Mouse (Mus musculus) stomach, postnatal 0 days (tissue): Measurements from ENCODE around the gene Hoxc11. TPM values are rescaled to one million over a fixed set of nuclear protein-coding genes. Genes with fewer than 3 reads are reported as not detected.

ENCODE experiments used
- ATAC-seq: fragments of 200-750 bp; cut with Nextera tagmentation; 2 replicates; pipeline ENCODE4 v1.8.0; 2017; ENCODE audit not compliant: low FRiP score, low TSS enrichment
- DNase-seq: peaks from one replicate; pipeline ENCODE4 v3.0.0-alpha.2; 2016; ENCODE audit warnings: low spot score
- H3K27ac ChIP-seq: fragments of 300-500 bp; sonication (generic); replicated peaks from 2 replicates; pipeline ENCODE4 v1.5.1; 2014; ENCODE audit warnings: mild to moderate bottlenecking, control low read depth
- H3K27me3 ChIP-seq: fragments of 300-500 bp; sonication (generic); 2 replicates; pipeline ENCODE4 v1.6.1; 2014; ENCODE audit warnings: low read length; ENCODE audit not compliant: control insufficient read depth, insufficient read depth
- H3K36me3 ChIP-seq: fragments of 300-500 bp; sonication (generic); 2 replicates; pipeline ENCODE4 v1.6.1; 2014; ENCODE audit warnings: low read length, mixed read lengths; ENCODE audit not compliant: control insufficient read depth, insufficient read depth
- H3K4me1 ChIP-seq: fragments of 300-500 bp; sonication (generic); replicated peaks from 2 replicates; pipeline ENCODE4 v1.6.1; 2014; ENCODE audit warnings: antibody characterized with exemption; ENCODE audit not compliant: control insufficient read depth, insufficient read depth
- H3K4me2 ChIP-seq: fragments of 300-500 bp; sonication (generic); replicated peaks from 2 replicates; pipeline ENCODE4 v1.6.1; 2014; ENCODE audit warnings: low read depth, mild to moderate bottlenecking, control low read depth, moderate library complexity
- H3K4me3 ChIP-seq: fragments of 300-500 bp; sonication (generic); 2 replicates; pipeline ENCODE4 v1.5.1; 2014; ENCODE audit warnings: low read depth, low read length, control low read depth
- H3K9ac ChIP-seq: fragments of 300-500 bp; sonication (generic); 2 replicates; pipeline ENCODE4 v1.6.1; 2014; ENCODE audit warnings: mild to moderate bottlenecking, low read length, control low read depth, mixed read lengths
- H3K9me3 ChIP-seq: fragments of 300-500 bp; sonication (generic); 2 replicates; pipeline ENCODE4 v1.6.1; 2016; ENCODE audit warnings: low read length; ENCODE audit not compliant: control insufficient read depth
- CTCF ChIP-seq: IDR thresholded peaks from 2 replicates; pipeline ENCODE4 v1.5.1; 2016; ENCODE audit warnings: antibody characterized with exemption, low read depth, mild to moderate bottlenecking, moderate library complexity
- EP300 ChIP-seq: optimal IDR thresholded peaks from 2 replicates; pipeline ENCODE3; 2016; ENCODE audit warnings: antibody characterized with exemption
- WGBS: fragments of 180-500 bp; shearing (Covaris S2); extraction: QIAGEN DNeasy Blood & Tissue Kit; methylation state at CpG from one replicate; pipeline ENCODE4 v1.1.7; 2014; 5-methylcytosine and 5-hydroxymethylcytosine counted together
- polyA plus RNA-seq: library from polyadenylated mRNA; unstranded; fragments of >200 nt; fragmentation: Nextera tagmentation; extraction: Ambion mirVana; gene quantifications from 2 replicates; pipeline ENCODE4 v1.2.1, GENCODE M21; 2015

Hoxc11 gene
- polyA plus RNA-seq, 1 experiment from 2014 or later: not detected

- Histone ChIP-seq H3K27me3 (peaks cover 46% of the 10 kb centered on the region), H3K4me2 (no peak overlapping the region), H3K36me3 (no peaks in the 10 kb centered on the region), H3K4me3 (no peak overlapping the region), H3K9ac (no peak overlapping the region), H3K9me3 (no peaks in the 10 kb centered on the region), H3K27ac (no peak overlapping the region), H3K4me1 (no peaks in the 10 kb centered on the region)
- TF ChIP-seq CTCF (no peak), EP300 (no peak)
- DNase-seq (no peak), ATAC-seq (no peak)
- 8% methylated on average over 6 of the region's 6 CpGs for WGBS
Observed at GRCm38 (mm10) chr15:102953561-102953960, 666 bp upstream of the Hoxc11 start.

- Histone ChIP-seq H3K4me2 (no peak overlapping the region), H3K36me3 (no peaks in the 10 kb centered on the region), H3K4me3 (no peak overlapping the region), H3K9me3 (no peaks in the 10 kb centered on the region), H3K27ac (no peak overlapping the region), H3K4me1 (no peaks in the 10 kb centered on the region), H3K27me3 (peaks cover 41% of the 10 kb centered on the region), H3K9ac (no peak overlapping the region)
- DNase-seq: no peak
- no peak for ATAC-seq
- no peak for TF ChIP-seq CTCF
- no peak for TF ChIP-seq EP300
- WGBS: 2% methylated on average over 24 of the region's 28 CpGs
Observed at GRCm38 (mm10) chr15:102955007-102955382, 768 bp downstream of the Hoxc11 start.

- no peak overlapping the region for H3K4me3 ChIP-seq
- H3K9me3 ChIP-seq: no peaks in the 10 kb centered on the region
- no peaks in the 10 kb centered on the region for H3K4me1 ChIP-seq
- H3K36me3 ChIP-seq: no peaks in the 10 kb centered on the region
- H3K9ac ChIP-seq: no peak overlapping the region
- H3K27ac ChIP-seq: no peak overlapping the region
- ATAC-seq (no peak), DNase-seq (no peak)
- H3K27me3 ChIP-seq: peaks cover 48% of the 10 kb centered on the region
- WGBS: 3% methylated on average over 35 of the region's 40 CpGs
- TF ChIP-seq CTCF (no peak), EP300 (no peak)
- H3K4me2 ChIP-seq: no peak overlapping the region
Observed at GRCm38 (mm10) chr15:102955833-102956640, 1.8 kb downstream of the Hoxc11 start.

GRCm38 (mm10) chr15:102956906-102957305 lies 2.7 kb downstream of the Hoxc11 start:
- Histone ChIP-seq H3K27ac (no peak overlapping the region), H3K4me2 (no peak overlapping the region), H3K9me3 (no peaks in the 10 kb centered on the region), H3K9ac (no peak overlapping the region), H3K27me3 (peaks cover 44% of the 10 kb centered on the region), H3K4me3 (no peak overlapping the region), H3K36me3 (no peaks in the 10 kb centered on the region), H3K4me1 (no peaks in the 10 kb centered on the region)
- DNase-seq: no peak
- TF ChIP-seq CTCF: no peak
- TF ChIP-seq EP300: no peak
- no peak for ATAC-seq
- 2% methylated on average over 12 of the region's 12 CpGs for WGBS

- ATAC-seq (no peak), DNase-seq (no peak)
- Histone ChIP-seq H3K4me3 (no peak overlapping the region), H3K36me3 (no peaks in the 10 kb centered on the region), H3K27me3 (peaks cover 35% of the 10 kb centered on the region), H3K4me2 (no peak overlapping the region), H3K4me1 (no peaks in the 10 kb centered on the region), H3K9ac (no peak overlapping the region), H3K27ac (no peak overlapping the region), H3K9me3 (no peaks in the 10 kb centered on the region)
- WGBS: 3% methylated on average over 13 of the region's 13 CpGs
- TF ChIP-seq CTCF (no peak), EP300 (no peak)
Observed at GRCm38 (mm10) chr15:102959663-102960191, 5.5 kb downstream of the Hoxc11 start.

- no peaks in the 10 kb centered on the region for H3K9me3 ChIP-seq
- TF ChIP-seq CTCF (no peak), EP300 (no peak)
- H3K4me3 ChIP-seq: no peak overlapping the region
- H3K27me3 ChIP-seq: peaks cover 45% of the 10 kb centered on the region
- no peak overlapping the region for H3K27ac ChIP-seq
- H3K4me2 ChIP-seq: no peak overlapping the region
- DNase-seq (no peak), ATAC-seq (no peak)
- H3K4me1 ChIP-seq: no peaks in the 10 kb centered on the region
- WGBS: 3% methylated on average over 6 of the region's 6 CpGs
- H3K9ac ChIP-seq: no peak overlapping the region
- H3K36me3 ChIP-seq: no peaks in the 10 kb centered on the region
Observed at GRCm38 (mm10) chr15:102961728-102962127, 7.5 kb downstream of the Hoxc11 start.
